Mouse (Mus musculus) intestine, postnatal 0 days (tissue): ENCODE results near the gene E2f2. TPM values are rescaled to one million over a fixed set of nuclear protein-coding genes. Genes with fewer than 3 reads are reported as not detected.

ENCODE experiments used
- ATAC-seq: fragments of 200-750 bp; cut with Nextera tagmentation; 2 replicates; pipeline ENCODE4 v1.8.0; 2017; ENCODE audit warnings: mild to moderate bottlenecking, moderate TSS enrichment, moderate library complexity
- H3K27ac ChIP-seq: fragments of 300-500 bp; sonication (generic); 2 replicates; pipeline ENCODE4 v1.5.1; 2014; ENCODE audit warnings: mild to moderate bottlenecking, low read depth, low read length, moderate library complexity
- H3K27me3 ChIP-seq: fragments of 300-500 bp; sonication (generic); replicated peaks from 2 replicates; pipeline ENCODE4 v1.6.1; 2014; ENCODE audit warnings: low read length, mixed read lengths; ENCODE audit not compliant: control insufficient read depth, insufficient read depth
- H3K36me3 ChIP-seq: fragments of 300-500 bp; sonication (generic); 2 replicates; pipeline ENCODE4 v1.6.1; 2014; ENCODE audit warnings: mild to moderate bottlenecking, moderate library complexity; ENCODE audit not compliant: control insufficient read depth, insufficient read depth
- H3K4me1 ChIP-seq: fragments of 300-500 bp; sonication (generic); replicated peaks from 2 replicates; pipeline ENCODE4 v1.6.1; 2014; ENCODE audit warnings: antibody characterized with exemption, low read length, mixed read lengths; ENCODE audit not compliant: control insufficient read depth, insufficient read depth
- H3K4me2 ChIP-seq: fragments of 300-500 bp; sonication (generic); replicated peaks from 2 replicates; pipeline ENCODE4 v1.6.1; 2014; ENCODE audit warnings: low read depth, mild to moderate bottlenecking, moderate library complexity
- H3K4me3 ChIP-seq: fragments of 300-500 bp; sonication (generic); 2 replicates; pipeline ENCODE4 v1.5.1; 2014; ENCODE audit warnings: low read depth, low read length
- H3K9ac ChIP-seq: fragments of 300-500 bp; sonication (generic); 2 replicates; pipeline ENCODE4 v1.6.1; 2014; ENCODE audit warnings: mild to moderate bottlenecking, low read depth, low read length
- H3K9me3 ChIP-seq: fragments of 300-500 bp; sonication (generic); 2 replicates; pipeline ENCODE4 v1.6.1; 2016; ENCODE audit warnings: mixed run types; ENCODE audit not compliant: control insufficient read depth
- CTCF ChIP-seq: sonication (generic); IDR thresholded peaks from 2 replicates; pipeline ENCODE4 v1.5.1; 2016; ENCODE audit warnings: low read depth, mild to moderate bottlenecking, control low read depth, antibody characterized with exemption, moderate library complexity
- WGBS: fragments of 180-500 bp; shearing (Covaris S2); extraction: QIAGEN DNeasy Blood & Tissue Kit; methylation state at CpG from one replicate; pipeline ENCODE4 v1.1.7; 2014; 5-methylcytosine and 5-hydroxymethylcytosine counted together
- polyA plus RNA-seq: library from polyadenylated mRNA; unstranded; fragments of >200 nt; fragmentation: Nextera tagmentation; extraction: Ambion mirVana; gene quantifications from 2 replicates; pipeline ENCODE4 v1.2.1, GENCODE M21; 2015

The E2f2 gene
- polyA plus RNA-seq, 1 experiment from 2014 or later: 4.2 TPM

DNA sequence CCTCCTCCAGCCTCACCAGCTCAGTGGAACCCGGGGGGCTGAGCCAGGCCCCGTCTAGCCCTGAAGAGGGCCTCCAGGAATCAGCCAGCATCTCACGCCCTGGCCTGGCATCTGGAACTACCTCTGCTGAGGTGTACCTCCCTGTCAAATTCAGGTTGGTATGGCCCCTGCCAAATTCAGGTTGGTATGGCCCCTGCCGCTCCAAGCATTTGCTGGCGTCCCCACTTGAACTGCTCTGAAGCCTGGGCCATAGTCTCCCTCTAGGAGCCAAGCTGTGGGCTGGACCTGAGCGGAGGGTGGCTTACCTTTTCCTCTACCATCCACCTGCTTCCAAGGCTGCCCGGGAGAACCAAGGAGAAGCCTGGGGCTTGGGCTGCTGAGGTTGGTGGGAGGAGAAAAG, 70.5 kb downstream of the E2f2 start:
- no peak overlapping the region for H3K9ac ChIP-seq
- no peaks in the 10 kb centered on the region for H3K9me3 ChIP-seq
- no peak for ATAC-seq
- WGBS: 85% methylated on average over 7 of the region's 7 CpGs
- H3K27me3 ChIP-seq: peaks cover 6% of the 10 kb centered on the region; the same call in 1 of the 2 replicates
- no peak overlapping the region for H3K4me2 ChIP-seq
- H3K36me3 ChIP-seq: no peaks in the 10 kb centered on the region; the same call in 1 of the 2 replicates
- no peak for TF ChIP-seq CTCF
- no peak overlapping the region for H3K4me3 ChIP-seq
- 0 out of 2 replicates have a peak, but pooled peaks cover 1% of the 10 kb centered on the region for H3K4me1 ChIP-seq
- H3K27ac ChIP-seq: no peak overlapping the region

DNA sequence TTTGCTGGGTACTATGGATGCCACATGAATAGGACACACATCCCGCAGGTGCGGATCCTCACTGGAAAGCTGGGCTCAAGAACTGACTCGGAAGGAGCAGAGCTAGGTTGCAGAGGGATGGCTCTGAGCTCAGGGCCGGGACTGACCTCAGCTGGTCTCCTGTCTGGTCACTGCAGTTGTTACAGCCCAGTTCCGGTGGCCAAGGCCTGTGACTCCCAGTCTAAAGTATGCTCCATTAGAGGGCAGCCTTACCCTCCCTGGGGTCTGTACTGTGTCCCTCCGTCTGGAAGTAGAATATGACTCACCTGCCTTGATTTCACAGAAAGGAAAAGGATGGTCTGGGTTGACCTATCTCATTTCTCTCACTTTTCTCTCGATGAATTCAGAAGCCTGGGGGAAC, 72.0 kb downstream of the E2f2 start:
- no peak overlapping the region for H3K4me3 ChIP-seq
- 72% methylated on average over 7 of the region's 7 CpGs for WGBS
- H3K36me3 ChIP-seq: no peaks in the 10 kb centered on the region; the same call in 1 of the 2 replicates
- no peak for ATAC-seq
- peaks cover 6% of the 10 kb centered on the region; the same call in 1 of the 2 replicates for H3K27me3 ChIP-seq
- peaks cover 7% of the 10 kb centered on the region; the same call in 1 of the 2 replicates for H3K4me1 ChIP-seq
- no peaks in the 10 kb centered on the region for H3K9me3 ChIP-seq
- TF ChIP-seq CTCF: no peak
- H3K4me2 ChIP-seq: no peak overlapping the region
- no peak overlapping the region for H3K9ac ChIP-seq
- H3K27ac ChIP-seq: no peak overlapping the region

Other genes starting within 250 kb of the E2f2 start
- gene Hmgcl, start 225.9 kb upstream of the E2f2 start, polyA plus RNA-seq: 232 and 235 TPM in 2 replicates
- 99.5 and 131 TPM in 2 replicates for gene Gale, start 208.7 kb upstream of the E2f2 start, polyA plus RNA-seq
- 90.3 and 94.9 TPM in 2 replicates for gene Lypla2, start 199.8 kb upstream of the E2f2 start, polyA plus RNA-seq
- 56.7 and 57.7 TPM in 2 replicates for gene Pithd1, start 185.1 kb upstream of the E2f2 start, polyA plus RNA-seq
- gene Eloa, start 150.6 kb upstream of the E2f2 start, polyA plus RNA-seq: 17.1 and 18.3 TPM in 2 replicates
- 268 and 276 TPM in 2 replicates for gene Rpl11, start 119.0 kb upstream of the E2f2 start, polyA plus RNA-seq
- 106 and 118 TPM in 2 replicates for gene Id3, start 28.9 kb upstream of the E2f2 start, polyA plus RNA-seq
- gene Asap3, start 34.0 kb downstream of the E2f2 start, polyA plus RNA-seq: 0.95 and 1.1 TPM in 2 replicates
- gene Tcea3, start 75.3 kb downstream of the E2f2 start, polyA plus RNA-seq: 23.6 and 25.0 TPM in 2 replicates
- gene Zfp46, start 112.3 kb downstream of the E2f2 start, polyA plus RNA-seq: 6.7 and 7.5 TPM in 2 replicates
- 47.9 and 51.4 TPM in 2 replicates for gene Hnrnpr, start 138.5 kb downstream of the E2f2 start, polyA plus RNA-seq